Mouse (Mus musculus) heart, adult 2 months (tissue): Measurements from ENCODE around the gene Amigo1. TPM values are rescaled to one million over a fixed set of nuclear protein-coding genes. Genes with fewer than 3 reads are reported as not detected.
A peak's percentile ranks its signal among the peaks of the same experiment; 100 is the strongest.
"Not testable (repeated sequence)": the region's sequence is repeated elsewhere in the genome, so short reads cannot be mapped to it uniquely, and the experiment has no call there.

ENCODE experiments used
- DNase-seq, 2 experiments: peaks; one replicate each; pipeline ENCODE4 v3.0.0; 2021
- H3K27ac ChIP-seq: fragments of 200-600 bp; 2 replicates; pipeline ENCODE4 v1.8.1; 2022
- H3K27me3 ChIP-seq: fragments of 200-500 bp; 2 replicates; pipeline ENCODE4 v1.6.1; 2012; ENCODE audit warnings: mild to moderate bottlenecking, low read length, inconsistent platforms, mixed read lengths; ENCODE audit not compliant: control insufficient read depth, insufficient read depth
- H3K36me3 ChIP-seq: fragments of 200-500 bp; 2 replicates; pipeline ENCODE4 v1.6.1; 2012; ENCODE audit warnings: low read length, inconsistent platforms; ENCODE audit not compliant: control insufficient read depth, insufficient read depth
- H3K4me1 ChIP-seq: fragments of 200-500 bp; 2 replicates; pipeline ENCODE4 v1.6.1; 2011; ENCODE audit warnings: low read length; ENCODE audit not compliant: control insufficient read depth, insufficient read depth
- H3K4me3 ChIP-seq: fragments of 200-600 bp; 2 replicates; pipeline ENCODE4 v1.8.1; 2022
- H3K79me2 ChIP-seq: fragments of 200-500 bp; replicated peaks from 2 replicates; pipeline ENCODE4 v1.6.1; 2012; ENCODE audit warnings: mild to moderate bottlenecking, inconsistent platforms, low read length, moderate library complexity, mixed read lengths; ENCODE audit not compliant: control insufficient read depth, insufficient read depth
- H3K9ac ChIP-seq: fragments of 200-500 bp; 2 replicates; pipeline ENCODE4 v1.6.1; 2012; ENCODE audit warnings: low read depth, mild to moderate bottlenecking, control low read depth, inconsistent platforms, low read length, mixed read lengths
- CTCF ChIP-seq: fragments of 200-600 bp; IDR thresholded peaks from 2 replicates; pipeline ENCODE4 v1.8.1; 2022; ENCODE audit warnings: antibody characterized with exemption, mild to moderate bottlenecking, moderate library complexity
- EP300 ChIP-seq: fragments of 200-500 bp; IDR thresholded peaks from 2 replicates; pipeline ENCODE4 v1.6.1; 2011; ENCODE audit warnings: low read depth, low read length, control low read depth; ENCODE audit not compliant: insufficient read depth
- POLR2A ChIP-seq: fragments of 200-500 bp; IDR thresholded peaks from 2 replicates; pipeline ENCODE4 v1.6.1; 2011; ENCODE audit warnings: mild to moderate bottlenecking, low read depth, low read length, control low read depth; ENCODE audit not compliant: insufficient read depth
- WGBS: fragments of 180-500 bp; shearing (Covaris S2); methylation state at CpG from one replicate; pipeline ENCODE4 v1.1.7; 2018; 5-methylcytosine and 5-hydroxymethylcytosine counted together
- intact Hi-C: fragments of 180-260 bp; cut with DNase I; formaldehyde crosslinking; loops from one replicate; pipeline ENCODE4 v1.15.1; 2025
- polyA plus RNA-seq: library from polyadenylated mRNA; depleted of rRNA; stranded (reverse); fragments of >200 nt; gene quantifications from 2 replicates; pipeline ENCODE4 v1.2.3, GENCODE M21; 2012
- total RNA-seq, 2 experiments: library from RNA; stranded (reverse); gene quantifications; 2 replicates each; pipeline ENCODE4 v1.2.3; 2021

The Amigo1 gene
- total and polyA plus RNA-seq, 3 experiments, result 16.4 to 17.7 (median 16.8) TPM

DNA sequence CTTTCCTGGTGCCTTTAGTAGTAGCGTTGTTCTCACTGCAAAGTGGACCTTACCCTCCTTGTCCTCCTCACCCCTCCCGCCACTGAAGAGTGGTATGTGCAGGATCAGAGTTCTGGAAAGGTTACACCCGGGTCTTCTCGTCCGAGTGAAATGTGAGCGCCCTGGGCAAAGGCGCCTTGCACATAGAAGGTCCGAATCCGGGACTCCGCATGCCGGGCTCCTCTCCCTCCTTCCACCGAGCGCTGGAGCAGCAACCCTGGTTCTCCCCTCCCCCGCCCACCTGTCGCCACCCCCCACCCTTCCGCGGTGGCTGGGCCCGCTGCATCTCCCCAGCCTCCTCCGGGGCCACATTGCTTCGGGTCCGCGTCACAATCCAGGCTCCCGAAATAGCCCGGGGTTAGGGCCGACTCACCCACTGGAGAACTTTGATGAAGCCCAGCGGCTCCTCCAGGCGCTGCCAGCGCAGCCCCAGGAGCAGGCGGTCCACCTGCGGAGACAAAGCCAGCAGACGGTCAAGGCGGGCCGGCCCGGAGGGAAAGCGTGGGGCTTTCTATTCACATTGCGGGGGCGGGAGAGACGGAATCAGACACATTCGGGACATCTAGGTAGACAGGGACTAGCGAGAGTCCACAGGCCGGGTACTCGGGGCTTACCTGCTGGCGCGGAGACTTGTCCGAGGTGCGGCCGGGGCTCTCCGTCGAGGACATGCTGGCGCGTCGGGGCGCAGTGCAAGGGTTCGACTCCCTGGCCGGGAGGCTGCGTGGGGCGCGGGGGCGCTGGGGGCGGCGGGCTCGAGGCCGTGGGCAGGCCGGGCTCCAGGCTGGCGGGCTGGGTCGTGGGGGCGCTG lies 39.8 kb downstream of the Amigo1 start:
- no peak for DNase-seq
- Histone ChIP-seq H3K27me3 (peaks cover 10% of the 10 kb centered on the region), H3K4me3 (peak overlapping the region; percentile 42), H3K79me2 (no peaks in the 10 kb centered on the region), H3K27ac (no peak overlapping the region), H3K4me1 (no peaks in the 10 kb centered on the region), H3K36me3 (no peaks in the 10 kb centered on the region), H3K9ac (peak overlapping the region; percentile 48; the same call in 1 of the 2 replicates)
- TF ChIP-seq CTCF (no peak), POLR2A (no peak), EP300 (no peak)
- 7% methylated on average over 67 of the region's 67 CpGs for WGBS
- intact Hi-C loops, result no loop called here

DNA sequence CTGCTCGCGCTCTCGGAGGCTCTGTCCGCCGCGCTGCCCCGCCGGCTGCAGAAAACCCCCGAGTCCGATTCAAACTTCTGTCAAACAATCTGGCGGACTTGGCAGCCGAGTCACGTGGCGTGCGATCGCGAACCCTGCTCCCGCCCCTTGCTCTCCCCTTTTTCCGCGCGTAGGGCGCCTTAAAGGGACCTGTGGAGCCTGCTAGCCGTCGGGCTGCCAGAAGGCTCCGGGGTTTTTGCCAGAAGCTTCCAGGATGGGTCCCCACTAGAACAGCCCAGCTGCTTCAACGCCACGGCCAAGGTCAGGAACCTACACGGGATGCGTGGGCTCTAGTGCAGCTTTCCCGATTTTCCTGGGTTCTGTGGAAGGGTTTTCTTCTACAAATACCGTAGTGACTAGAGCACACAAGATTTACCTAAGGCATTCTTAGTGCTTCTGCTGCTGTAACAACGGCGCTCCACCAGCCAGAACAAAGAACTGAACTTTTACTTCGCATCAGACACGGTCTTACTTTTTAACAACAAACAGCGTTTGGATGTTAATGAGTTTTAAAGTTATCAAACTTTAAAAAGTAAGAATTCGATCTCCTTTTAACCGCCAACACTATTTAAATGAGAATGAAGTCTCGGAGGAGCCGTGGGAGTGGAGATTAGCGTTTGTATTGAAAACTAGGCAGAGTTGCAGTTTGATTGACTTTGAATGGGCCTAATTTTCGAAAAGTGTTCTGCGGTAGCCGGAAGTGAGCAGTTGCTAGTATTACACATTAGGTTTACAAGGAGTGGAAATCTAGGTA lies 40.6 kb downstream of the Amigo1 start, which contains the start of gene Sypl2:
Sypl2 (minus strand) TSS at position 91 of the 793 bp plus-strand sequence.
- 11% methylated on average over 43 of the region's 44 CpGs for WGBS
- Histone ChIP-seq H3K4me1 (no peaks in the 10 kb centered on the region), H3K27me3 (peaks cover 10% of the 10 kb centered on the region), H3K36me3 (no peaks in the 10 kb centered on the region), H3K79me2 (no peaks in the 10 kb centered on the region), H3K9ac (peak within 1 kb of the TSS; percentile 48), H3K4me3 (peak within 1 kb of the TSS; percentile 42), H3K27ac (no peak within 1 kb of the TSS)
- intact Hi-C loops, result no loop called here
- TF ChIP-seq EP300 (no peak), CTCF (no peak), POLR2A (no peak)
- DNase-seq, result peak; percentile 54 to 63

DNA sequence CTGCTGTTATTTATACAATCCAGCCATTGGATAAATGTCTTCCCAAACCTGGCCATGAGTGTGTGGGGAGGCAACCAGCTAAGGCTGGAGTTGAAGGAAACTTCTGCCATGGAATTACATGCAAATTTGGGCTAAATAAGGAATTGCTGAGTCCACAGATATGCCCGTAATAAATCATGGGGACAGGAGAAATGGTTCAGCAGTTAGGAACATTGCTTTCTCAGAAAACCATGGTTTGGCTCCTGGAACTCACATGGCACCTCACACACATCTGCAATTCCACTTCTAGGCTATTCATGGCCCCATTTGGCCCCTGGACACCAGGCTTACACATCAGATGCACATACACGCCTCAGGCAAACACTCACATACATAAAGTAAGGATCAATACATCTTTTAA lies 41.4 kb downstream of the Amigo1 start:
- no peak for DNase-seq
- H3K9ac ChIP-seq, result no peak overlapping the region
- H3K27me3 ChIP-seq, result peaks cover 10% of the 10 kb centered on the region
- 92% methylated on average over 2 of the region's 2 CpGs for WGBS
- H3K27ac ChIP-seq, result no peak overlapping the region
- H3K4me3 ChIP-seq, result no peak overlapping the region
- H3K36me3 ChIP-seq, result no peaks in the 10 kb centered on the region
- intact Hi-C loops, result no loop called here
- TF ChIP-seq EP300 (no peak), CTCF (no peak), POLR2A (no peak)
- no peaks in the 10 kb centered on the region for H3K79me2 ChIP-seq
- no peaks in the 10 kb centered on the region; the same call in 1 of the 2 replicates for H3K4me1 ChIP-seq

DNA sequence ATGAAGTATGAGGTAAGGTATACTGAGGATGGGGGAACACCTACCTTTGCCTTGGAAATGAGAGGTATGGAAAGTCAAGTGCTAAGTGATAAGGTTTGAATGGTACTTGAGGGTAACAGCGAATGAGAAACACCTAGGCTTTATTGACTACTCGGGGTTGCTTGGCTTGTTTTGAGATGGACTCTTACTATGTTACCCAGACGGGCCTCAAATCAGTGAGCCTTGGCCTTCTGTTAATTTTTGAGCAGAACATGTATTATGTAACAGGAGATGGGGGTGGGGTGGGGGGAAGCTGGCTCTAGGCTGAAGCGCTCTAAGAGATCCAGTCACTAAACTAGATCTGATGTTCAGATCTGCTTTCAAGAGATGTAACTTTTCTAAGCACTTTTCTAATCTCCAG lies 45.5 kb downstream of the Amigo1 start:
- Histone ChIP-seq H3K79me2 (no peaks in the 10 kb centered on the region), H3K36me3 (no peaks in the 10 kb centered on the region), H3K27ac (no peak overlapping the region), H3K4me1 (no peaks in the 10 kb centered on the region; the same call in 1 of the 2 replicates), H3K4me3 (no peak overlapping the region), H3K9ac (no peak overlapping the region), H3K27me3 (peaks cover 3% of the 10 kb centered on the region)
- DNase-seq, result no peak
- TF ChIP-seq EP300 (no peak), POLR2A (no peak)
- intact Hi-C loops, result no loop called here
- 79% methylated on average over 4 of the region's 4 CpGs for WGBS

DNA sequence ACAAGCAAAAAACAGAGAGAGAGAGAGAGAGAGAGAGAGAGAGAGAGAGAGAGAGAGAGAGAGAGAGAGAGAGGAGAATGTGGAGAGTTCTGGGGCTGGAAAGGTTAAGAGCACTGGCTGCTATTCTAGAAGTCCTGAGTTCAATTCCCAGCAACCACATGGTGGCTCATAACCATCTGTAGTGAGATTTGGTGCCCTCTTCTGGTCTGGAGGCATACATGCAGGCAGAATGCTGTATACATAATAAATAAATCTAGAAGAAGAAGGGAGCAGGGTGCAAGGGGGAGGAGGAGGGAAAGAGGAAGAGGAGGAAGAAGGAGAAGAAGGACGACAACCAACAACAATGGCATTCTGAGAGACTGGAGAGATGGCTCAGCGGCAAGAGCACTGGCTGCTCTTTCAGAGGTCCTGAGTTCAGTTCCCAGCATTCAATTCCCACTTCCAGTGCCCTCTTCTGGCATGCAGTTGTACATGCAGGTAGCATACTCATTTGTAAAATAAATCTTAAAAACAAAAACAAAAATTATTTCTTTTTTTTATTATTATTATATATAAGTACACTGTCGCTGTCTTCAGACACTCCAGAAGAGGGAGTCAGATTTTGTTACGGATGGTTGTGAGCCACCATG lies 51.5 kb downstream of the Amigo1 start:
- DNase-seq, H3K4me3 ChIP-seq, H3K4me1 ChIP-seq, H3K27me3 ChIP-seq, H3K36me3 ChIP-seq, H3K27ac ChIP-seq, H3K79me2 ChIP-seq, H3K9ac ChIP-seq: not testable (repeated sequence)
- intact Hi-C loops, result loop anchor here (2.0 kb wide), 1 partner anchor 73 kb away; no protein-coding TSS in a partner anchor
- peak; percentile 18; the same call in 1 of the 2 replicates for TF ChIP-seq CTCF
- 78% methylated on average over 4 of the region's 4 CpGs for WGBS
